Mouse (Mus musculus) stomach, postnatal 0 days (tissue): Measurements from ENCODE around the gene Tbk1. TPM values are rescaled to one million over a fixed set of nuclear protein-coding genes. Genes with fewer than 3 reads are reported as not detected.
A peak's percentile ranks its signal among the peaks of the same experiment; 100 is the strongest.

ENCODE experiments used
- ATAC-seq: fragments of 200-750 bp; cut with Nextera tagmentation; 2 replicates; pipeline ENCODE4 v1.8.0; 2017; ENCODE audit not compliant: low FRiP score, low TSS enrichment
- DNase-seq: peaks from one replicate; pipeline ENCODE4 v3.0.0-alpha.2; 2016; ENCODE audit warnings: low spot score
- H3K27ac ChIP-seq: fragments of 300-500 bp; sonication (generic); replicated peaks from 2 replicates; pipeline ENCODE4 v1.5.1; 2014; ENCODE audit warnings: mild to moderate bottlenecking, control low read depth
- H3K27me3 ChIP-seq: fragments of 300-500 bp; sonication (generic); 2 replicates; pipeline ENCODE4 v1.6.1; 2014; ENCODE audit warnings: low read length; ENCODE audit not compliant: control insufficient read depth, insufficient read depth
- H3K36me3 ChIP-seq: fragments of 300-500 bp; sonication (generic); 2 replicates; pipeline ENCODE4 v1.6.1; 2014; ENCODE audit warnings: low read length, mixed read lengths; ENCODE audit not compliant: control insufficient read depth, insufficient read depth
- H3K4me1 ChIP-seq: fragments of 300-500 bp; sonication (generic); replicated peaks from 2 replicates; pipeline ENCODE4 v1.6.1; 2014; ENCODE audit warnings: antibody characterized with exemption; ENCODE audit not compliant: control insufficient read depth, insufficient read depth
- H3K4me2 ChIP-seq: fragments of 300-500 bp; sonication (generic); replicated peaks from 2 replicates; pipeline ENCODE4 v1.6.1; 2014; ENCODE audit warnings: low read depth, mild to moderate bottlenecking, control low read depth, moderate library complexity
- H3K4me3 ChIP-seq: fragments of 300-500 bp; sonication (generic); 2 replicates; pipeline ENCODE4 v1.5.1; 2014; ENCODE audit warnings: low read depth, low read length, control low read depth
- H3K9ac ChIP-seq: fragments of 300-500 bp; sonication (generic); 2 replicates; pipeline ENCODE4 v1.6.1; 2014; ENCODE audit warnings: mild to moderate bottlenecking, low read length, control low read depth, mixed read lengths
- H3K9me3 ChIP-seq: fragments of 300-500 bp; sonication (generic); 2 replicates; pipeline ENCODE4 v1.6.1; 2016; ENCODE audit warnings: low read length; ENCODE audit not compliant: control insufficient read depth
- CTCF ChIP-seq: IDR thresholded peaks from 2 replicates; pipeline ENCODE4 v1.5.1; 2016; ENCODE audit warnings: antibody characterized with exemption, low read depth, mild to moderate bottlenecking, moderate library complexity
- EP300 ChIP-seq: optimal IDR thresholded peaks from 2 replicates; pipeline ENCODE3; 2016; ENCODE audit warnings: antibody characterized with exemption
- WGBS: fragments of 180-500 bp; shearing (Covaris S2); extraction: QIAGEN DNeasy Blood & Tissue Kit; methylation state at CpG from one replicate; pipeline ENCODE4 v1.1.7; 2014; 5-methylcytosine and 5-hydroxymethylcytosine counted together
- polyA plus RNA-seq: library from polyadenylated mRNA; unstranded; fragments of >200 nt; fragmentation: Nextera tagmentation; extraction: Ambion mirVana; gene quantifications from 2 replicates; pipeline ENCODE4 v1.2.1, GENCODE M21; 2015

Tbk1 gene
- polyA plus RNA-seq = 16.6 TPM in 2 replicates

DNA sequence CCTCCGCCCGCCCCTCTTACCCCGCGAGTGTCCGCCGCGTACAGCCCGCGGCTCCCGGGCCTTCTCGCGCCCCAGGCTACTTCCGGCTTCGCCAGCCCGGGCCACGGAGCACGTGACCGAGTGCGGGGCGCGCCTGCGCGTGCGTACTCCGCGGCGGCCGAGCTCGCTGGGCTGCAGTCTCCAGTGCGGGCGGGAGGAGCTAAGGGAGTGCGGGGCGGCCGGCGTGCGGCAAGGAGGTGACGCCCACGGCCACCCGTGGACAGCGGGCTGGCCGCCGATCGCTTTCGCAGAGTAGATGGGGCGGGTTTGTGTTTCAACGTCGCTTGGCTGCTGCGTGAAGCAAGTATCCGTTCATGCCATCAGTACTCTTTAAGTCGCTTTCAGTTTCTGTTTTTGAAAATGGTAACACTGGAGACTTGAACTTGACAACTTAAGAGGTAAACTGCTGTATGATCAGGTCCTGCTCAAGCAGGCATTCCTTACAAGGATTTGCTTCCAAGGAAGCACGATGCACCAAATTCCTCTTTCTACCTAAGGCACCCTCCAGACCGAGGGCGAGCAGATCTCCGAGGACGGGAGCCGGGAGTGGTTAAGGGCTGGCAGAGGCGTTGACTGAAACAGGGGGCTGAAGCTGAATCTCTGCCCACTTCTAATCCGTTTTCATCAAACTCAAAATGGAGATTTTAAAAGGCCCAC is at the start of gene Tbk1:
TSS of gene Tbk1 (minus strand) at position 113 of the 696 bp plus-strand sequence.
- no peaks in the 10 kb centered on the region for H3K9me3 ChIP-seq
- peak within 1 kb of the TSS; percentile 95 for H3K9ac ChIP-seq
- TF ChIP-seq CTCF = no peak
- TF ChIP-seq EP300 = no peak
- 0% methylated on average over 57 of the region's 58 CpGs for WGBS
- peak within 1 kb of the TSS; percentile 86 for H3K4me3 ChIP-seq
- H3K27ac ChIP-seq = peak within 1 kb of the TSS; percentile 94
- no peaks in the 10 kb centered on the region for H3K27me3 ChIP-seq
- peak within 1 kb of the TSS; percentile 69 for H3K4me2 ChIP-seq
- H3K4me1 ChIP-seq = no peaks in the 10 kb centered on the region
- peak; percentile 98 for ATAC-seq
- DNase-seq = peak; percentile 95
- H3K36me3 ChIP-seq = peaks cover 7% of the 10 kb centered on the region; the same call in 1 of the 2 replicates

- TF ChIP-seq CTCF (no peak), EP300 (no peak)
- no peak overlapping the region for H3K4me3 ChIP-seq
- no peak for ATAC-seq
- DNase-seq = no peak
- H3K4me1 ChIP-seq = no peaks in the 10 kb centered on the region
- H3K27me3 ChIP-seq = no peaks in the 10 kb centered on the region
- no peaks in the 10 kb centered on the region for H3K36me3 ChIP-seq
- 87% methylated on average over 6 of the region's 6 CpGs for WGBS
- no peak overlapping the region for H3K27ac ChIP-seq
- no peak overlapping the region for H3K4me2 ChIP-seq
- H3K9ac ChIP-seq = no peak overlapping the region
- no peaks in the 10 kb centered on the region for H3K9me3 ChIP-seq
Observed at GRCm38 (mm10) chr10:121636276-121636675, 49.7 kb upstream of the Tbk1 start.

DNA sequence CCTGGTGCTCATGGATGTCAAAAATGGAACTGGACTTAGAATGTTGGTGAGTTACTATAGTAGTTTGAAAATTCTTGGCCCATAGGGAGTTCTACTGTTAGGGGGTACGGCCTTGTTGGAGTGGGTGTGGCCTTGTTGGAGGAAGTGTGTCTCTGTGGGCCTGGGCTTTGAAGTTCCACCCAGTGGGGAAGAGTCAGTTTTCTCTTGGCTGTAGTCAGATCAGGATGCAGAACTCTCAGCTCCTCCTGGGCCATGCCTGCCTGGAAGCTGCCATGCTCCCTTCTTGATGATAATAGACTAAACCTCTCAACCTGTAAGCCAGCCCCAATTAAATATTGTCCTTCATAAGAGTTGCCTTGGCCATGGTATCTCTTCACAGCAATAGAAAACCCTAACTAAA is 47.6 kb upstream of the Tbk1 start:
- Histone ChIP-seq H3K9me3 (no peaks in the 10 kb centered on the region), H3K36me3 (no peaks in the 10 kb centered on the region), H3K27me3 (no peaks in the 10 kb centered on the region), H3K9ac (no peak overlapping the region), H3K4me1 (no peaks in the 10 kb centered on the region), H3K4me2 (no peak overlapping the region), H3K4me3 (no peak overlapping the region), H3K27ac (no peak overlapping the region)
- 50% methylated on average over 1 of the region's 1 CpGs for WGBS
- ATAC-seq = no peak
- no peak for DNase-seq
- TF ChIP-seq CTCF (no peak), EP300 (no peak)

GRCm38 (mm10) chr10:121628561-121629040 is 42.0 kb upstream of the Tbk1 start:
- WGBS = 85% methylated on average over 6 of the region's 6 CpGs
- ATAC-seq (no peak), DNase-seq (no peak)
- no peak for TF ChIP-seq EP300
- no peak for TF ChIP-seq CTCF
- Histone ChIP-seq H3K4me2 (no peak overlapping the region), H3K4me3 (no peak overlapping the region), H3K27me3 (no peaks in the 10 kb centered on the region), H3K4me1 (no peaks in the 10 kb centered on the region), H3K9me3 (no peaks in the 10 kb centered on the region), H3K27ac (no peak overlapping the region), H3K9ac (no peak overlapping the region), H3K36me3 (no peaks in the 10 kb centered on the region)

GRCm38 (mm10) chr10:121627216-121627852 is 40.7 kb upstream of the Tbk1 start:
- TF ChIP-seq EP300 = no peak
- no peak for TF ChIP-seq CTCF
- DNase-seq (no peak), ATAC-seq (no peak)
- H3K4me2 ChIP-seq = peak overlapping the region; percentile 64
- no peaks in the 10 kb centered on the region for H3K4me1 ChIP-seq
- no peaks in the 10 kb centered on the region for H3K9me3 ChIP-seq
- no peaks in the 10 kb centered on the region for H3K27me3 ChIP-seq
- no peaks in the 10 kb centered on the region for H3K36me3 ChIP-seq
- peak overlapping the region; percentile 89; the same call in 1 of the 2 replicates for H3K4me3 ChIP-seq
- H3K9ac ChIP-seq = no peak overlapping the region
- H3K27ac ChIP-seq = no peak overlapping the region
- 73% methylated on average over 10 of the region's 10 CpGs for WGBS
